Mouse (Mus musculus): ENCODE measurements at regions not wholly inside any gene's neighbourhood (a gene's known extent, or its start where the extent isn't known, plus 50 kb on each side); places are given as distances from the start of the nearest gene placed in this dataset.

GRCm38 (mm10) chr2:115131746-115132145, 449.8 kb upstream of the BC052040 start:
- WGBS, result 50% methylated on average over 2 of the region's 2 CpGs
- Histone ChIP-seq H3K36me3 (no peaks in the 10 kb centered on the region), H3K4me2 (no peak overlapping the region), H3K4me1 (no peaks in the 10 kb centered on the region), H3K27ac (replicated peaks) (no peak overlapping the region), H3K27me3 (replicated peaks) (no peaks in the 10 kb centered on the region), H3K9ac (no peak overlapping the region), H3K9me3 (no peaks in the 10 kb centered on the region), H3K4me3 (no peak overlapping the region)
- ATAC-seq (ENCODE audit: extremely low read depth, insufficient number of reproducible peaks, low FRiP score, low TSS enrichment), result no peak

GRCm38 (mm10) chr2:115132165-115132592, 449.3 kb upstream of the BC052040 start:
- no peak overlapping the region for H3K4me3 ChIP-seq
- no peaks in the 10 kb centered on the region for H3K27me3 ChIP-seq (replicated peaks)
- no peaks in the 10 kb centered on the region for H3K9me3 ChIP-seq
- no peak overlapping the region for H3K4me2 ChIP-seq
- no peak overlapping the region for H3K27ac ChIP-seq (replicated peaks)
- H3K4me1 ChIP-seq, result no peaks in the 10 kb centered on the region
- no peak for ATAC-seq (ENCODE audit: extremely low read depth, insufficient number of reproducible peaks, low FRiP score, low TSS enrichment)
- H3K9ac ChIP-seq, result no peak overlapping the region
- H3K36me3 ChIP-seq, result no peaks in the 10 kb centered on the region
- 44% methylated on average over 1 of the region's 1 CpGs for WGBS

GRCm38 (mm10) chr2:115141416-115141815, 440.1 kb upstream of the BC052040 start:
- no peak overlapping the region for H3K4me2 ChIP-seq
- H3K4me3 ChIP-seq, result no peak overlapping the region
- H3K9ac ChIP-seq, result no peak overlapping the region
- H3K9me3 ChIP-seq, result no peaks in the 10 kb centered on the region
- ATAC-seq (ENCODE audit: extremely low read depth, insufficient number of reproducible peaks, low FRiP score, low TSS enrichment), result no peak
- H3K4me1 ChIP-seq, result no peaks in the 10 kb centered on the region
- no peaks in the 10 kb centered on the region for H3K27me3 ChIP-seq (replicated peaks)
- no peak overlapping the region for H3K27ac ChIP-seq (replicated peaks)
- H3K36me3 ChIP-seq, result no peaks in the 10 kb centered on the region

GRCm38 (mm10) chr2:115172111-115172510, 409.4 kb upstream of the BC052040 start:
- H3K4me3 ChIP-seq, result no peak overlapping the region
- WGBS, result 71% methylated on average over 5 of the region's 5 CpGs
- no peak overlapping the region for H3K4me2 ChIP-seq

GRCm38 (mm10) chr2:115177076-115177475, 404.4 kb upstream of the BC052040 start:
- Histone ChIP-seq H3K4me1 (no peaks in the 10 kb centered on the region), H3K9me3 (no peaks in the 10 kb centered on the region), H3K4me3 (no peak overlapping the region), H3K4me2 (no peak overlapping the region), H3K36me3 (no peaks in the 10 kb centered on the region), H3K27me3 (replicated peaks) (no peaks in the 10 kb centered on the region), H3K9ac (no peak overlapping the region), H3K27ac (replicated peaks) (no peak overlapping the region)
- no peak for ATAC-seq (ENCODE audit: extremely low read depth, insufficient number of reproducible peaks, low FRiP score, low TSS enrichment)
- 86% methylated on average over 1 of the region's 1 CpGs for WGBS

More at GRCm38 (mm10) chr2:115172111-115172510, 409.4 kb upstream of the BC052040 start:
- H3K27me3 ChIP-seq (replicated peaks), result no peaks in the 10 kb centered on the region
- H3K4me1 ChIP-seq, result no peaks in the 10 kb centered on the region
- no peaks in the 10 kb centered on the region for H3K9me3 ChIP-seq
- no peak for ATAC-seq (ENCODE audit: extremely low read depth, insufficient number of reproducible peaks, low FRiP score, low TSS enrichment)
- no peaks in the 10 kb centered on the region for H3K36me3 ChIP-seq
- no peak overlapping the region for H3K27ac ChIP-seq (replicated peaks)
- H3K9ac ChIP-seq, result no peak overlapping the region

- Histone ChIP-seq H3K4me1 (no peaks in the 10 kb centered on the region), H3K4me3 (no peak overlapping the region)
- 60% methylated on average over 1 of the region's 1 CpGs for WGBS
Measured at GRCm38 (mm10) chr2:115177896-115178295, 403.6 kb upstream of the BC052040 start.

GRCm38 (mm10) chr2:115211191-115211590, 370.3 kb upstream of the BC052040 start:
- Histone ChIP-seq H3K4me2 (no peak overlapping the region), H3K9ac (no peak overlapping the region), H3K27ac (replicated peaks) (no peak overlapping the region), H3K4me3 (no peak overlapping the region), H3K27me3 (replicated peaks) (no peaks in the 10 kb centered on the region), H3K9me3 (0 out of 2 replicates have a peak, but pooled peaks cover 12% of the 10 kb centered on the region), H3K4me1 (0 out of 2 replicates have a peak, but pooled peaks cover 2% of the 10 kb centered on the region), H3K36me3 (no peaks in the 10 kb centered on the region)
- no peak for ATAC-seq (ENCODE audit: extremely low read depth, insufficient number of reproducible peaks, low FRiP score, low TSS enrichment)

More at GRCm38 (mm10) chr2:115177896-115178295, 403.6 kb upstream of the BC052040 start:
- no peak overlapping the region for H3K9ac ChIP-seq
- no peaks in the 10 kb centered on the region for H3K27me3 ChIP-seq (replicated peaks)
- ATAC-seq (ENCODE audit: extremely low read depth, insufficient number of reproducible peaks, low FRiP score, low TSS enrichment), result no peak
- H3K9me3 ChIP-seq, result no peaks in the 10 kb centered on the region
- no peaks in the 10 kb centered on the region for H3K36me3 ChIP-seq
- no peak overlapping the region for H3K4me2 ChIP-seq
- no peak overlapping the region for H3K27ac ChIP-seq (replicated peaks)

- H3K36me3 ChIP-seq, result no peaks in the 10 kb centered on the region
- H3K4me1 ChIP-seq, result 0 out of 2 replicates have a peak, but pooled peaks cover 2% of the 10 kb centered on the region
- no peak overlapping the region for H3K4me2 ChIP-seq
- H3K9ac ChIP-seq, result no peak overlapping the region
- no peaks in the 10 kb centered on the region for H3K27me3 ChIP-seq (replicated peaks)
- H3K27ac ChIP-seq (replicated peaks), result no peak overlapping the region
- 48% methylated on average over 18 of the region's 18 CpGs for WGBS
- no peak for ATAC-seq (ENCODE audit: extremely low read depth, insufficient number of reproducible peaks, low FRiP score, low TSS enrichment)
- H3K9me3 ChIP-seq, result 0 out of 2 replicates have a peak, but pooled peaks cover 7% of the 10 kb centered on the region
- no peak overlapping the region for H3K4me3 ChIP-seq
Measured at GRCm38 (mm10) chr2:115213181-115213970, 368.1 kb upstream of the BC052040 start.

GRCm38 (mm10) chr2:115214292-115214691, 367.2 kb upstream of the BC052040 start:
- H3K9ac ChIP-seq, result no peak overlapping the region
- no peak overlapping the region for H3K4me3 ChIP-seq
- 0 out of 2 replicates have a peak, but pooled peaks cover 2% of the 10 kb centered on the region for H3K4me1 ChIP-seq
- no peak for ATAC-seq (ENCODE audit: extremely low read depth, insufficient number of reproducible peaks, low FRiP score, low TSS enrichment)
- H3K4me2 ChIP-seq, result no peak overlapping the region
- H3K9me3 ChIP-seq, result 0 out of 2 replicates have a peak, but pooled peaks cover under 1% of the 10 kb centered on the region
- H3K27me3 ChIP-seq (replicated peaks), result no peaks in the 10 kb centered on the region
- no peak overlapping the region for H3K27ac ChIP-seq (replicated peaks)
- H3K36me3 ChIP-seq, result no peaks in the 10 kb centered on the region
- WGBS, result 64% methylated on average over 6 of the region's 6 CpGs

- Histone ChIP-seq H3K27ac (replicated peaks) (no peak overlapping the region), H3K4me3 (no peak overlapping the region), H3K4me1 (no peaks in the 10 kb centered on the region), H3K36me3 (no peaks in the 10 kb centered on the region), H3K9me3 (peaks cover 7% of the 10 kb centered on the region; the same call in 1 of the 2 replicates), H3K4me2 (no peak overlapping the region), H3K9ac (no peak overlapping the region), H3K27me3 (replicated peaks) (no peaks in the 10 kb centered on the region)
- no peak for ATAC-seq (ENCODE audit: extremely low read depth, insufficient number of reproducible peaks, low FRiP score, low TSS enrichment)
- WGBS, result 73% methylated on average over 4 of the region's 4 CpGs
Measured at GRCm38 (mm10) chr2:115230041-115230440, 351.5 kb upstream of the BC052040 start.

- 76% methylated on average over 4 of the region's 4 CpGs for WGBS
- Histone ChIP-seq H3K4me1 (no peaks in the 10 kb centered on the region), H3K4me2 (no peak overlapping the region), H3K9ac (no peak overlapping the region), H3K27ac (replicated peaks) (no peak overlapping the region), H3K9me3 (no peaks in the 10 kb centered on the region), H3K27me3 (replicated peaks) (no peaks in the 10 kb centered on the region), H3K36me3 (no peaks in the 10 kb centered on the region), H3K4me3 (no peak overlapping the region)
- no peak for ATAC-seq (ENCODE audit: extremely low read depth, insufficient number of reproducible peaks, low FRiP score, low TSS enrichment)
Measured at GRCm38 (mm10) chr2:115247673-115248072, 333.8 kb upstream of the BC052040 start.

All from heart, embryonic 13.5 days (tissue).